Mouse (Mus musculus): Measurements from ENCODE around the gene Stox2.

DNA sequence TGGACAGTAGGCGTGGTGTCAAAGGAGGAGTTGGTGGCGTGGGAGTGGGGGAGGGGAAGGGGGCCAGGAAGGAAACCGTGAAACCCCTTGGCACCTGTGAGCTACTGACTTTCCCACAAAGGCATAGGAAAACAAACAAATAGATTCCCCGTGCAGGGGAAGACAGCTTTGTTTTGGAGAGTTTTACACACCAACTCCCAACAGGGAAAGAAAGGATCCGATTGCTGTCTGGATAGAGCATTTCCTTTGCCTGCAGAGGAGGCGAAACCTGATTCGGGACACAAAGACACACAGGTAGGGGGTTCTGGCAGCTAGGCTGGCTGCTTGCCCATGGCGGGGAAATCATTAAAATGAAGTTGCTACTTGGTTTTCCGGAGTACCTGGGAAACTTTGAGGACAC lies 310.6 kb downstream of the Stox2 start:
- no peak for TF ChIP-seq CTCF (IDR thresholded peaks at IDR 0.05; ENCODE audit: low read depth, low read length)
- no peak for TF ChIP-seq TAL1 (conservative IDR thresholded peaks at IDR 0.05; ENCODE audit: low read depth, low read length)
- TF ChIP-seq POLR2AphosphoS5 (IDR thresholded peaks at IDR 0.05; ENCODE audit: insufficient replicate concordance, low read depth, low read length) = no peak
- TF ChIP-seq GATA1 (IDR thresholded peaks at IDR 0.05; ENCODE audit: borderline replicate concordance, low read length) = no peak

All from G1E (cell line).